Mouse (Mus musculus): ENCODE data around the gene Klhl30. TPM values are rescaled to one million over a fixed set of nuclear protein-coding genes. Genes with fewer than 3 reads are reported as not detected.

The Klhl30 gene
- polyA plus RNA-seq, 1 experiment from 2014 or later: 0.09 TPM

- Histone ChIP-seq H3K4me1 (peaks cover 18% of the 10 kb centered on the region), H3K27ac (no peak overlapping the region), H3K36me3 (peaks cover 32% of the 10 kb centered on the region), H3K27me3 (ENCODE audit: low read depth, poor library complexity, severe bottlenecking) (peaks cover 39% of the 10 kb centered on the region), H3K4me3 (no peak overlapping the region), H3K9me3 (replicated peaks) (0 out of 2 replicates have a peak, but pooled peaks cover 5% of the 10 kb centered on the region)
- DNase-seq (ENCODE audit: low spot score): no peak
- WGBS: 92% methylated on average over 3 of the region's 3 CpGs
These were observed 16.5 kb downstream of the Klhl30 start for GRCm38 (mm10) chr1:91367295-91367694.

DNA sequence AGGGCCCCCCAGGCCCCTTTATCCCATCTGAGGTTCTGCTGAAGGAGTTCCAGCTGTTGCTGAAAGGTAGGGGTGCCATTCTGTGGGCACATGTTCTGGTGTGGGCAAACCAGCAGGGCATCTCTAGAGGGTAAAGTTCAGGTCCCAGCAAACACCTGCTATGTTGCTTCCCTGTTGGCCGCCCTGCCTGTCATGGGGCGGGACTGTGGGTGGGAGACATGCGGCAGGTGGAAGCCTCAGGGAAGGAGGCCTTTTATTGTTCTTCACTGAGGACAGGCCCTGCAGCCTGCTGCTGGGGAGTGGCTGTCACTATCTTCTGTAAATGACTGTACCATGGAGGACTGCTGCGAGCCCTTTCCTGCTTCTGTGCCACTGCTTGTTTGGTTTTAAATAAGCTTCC, 18.6 kb downstream of the Klhl30 start:
- H3K9me3 ChIP-seq (replicated peaks): 0 out of 2 replicates have a peak, but pooled peaks cover 2% of the 10 kb centered on the region
- peaks cover 39% of the 10 kb centered on the region for H3K27me3 ChIP-seq (ENCODE audit: low read depth, poor library complexity, severe bottlenecking)
- DNase-seq (ENCODE audit: low spot score): no peak
- H3K36me3 ChIP-seq: peaks cover 53% of the 10 kb centered on the region
- no peak overlapping the region for H3K4me3 ChIP-seq
- 74% methylated on average over 4 of the region's 4 CpGs for WGBS
- peaks cover 18% of the 10 kb centered on the region for H3K4me1 ChIP-seq
- no peak overlapping the region for H3K27ac ChIP-seq

DNA sequence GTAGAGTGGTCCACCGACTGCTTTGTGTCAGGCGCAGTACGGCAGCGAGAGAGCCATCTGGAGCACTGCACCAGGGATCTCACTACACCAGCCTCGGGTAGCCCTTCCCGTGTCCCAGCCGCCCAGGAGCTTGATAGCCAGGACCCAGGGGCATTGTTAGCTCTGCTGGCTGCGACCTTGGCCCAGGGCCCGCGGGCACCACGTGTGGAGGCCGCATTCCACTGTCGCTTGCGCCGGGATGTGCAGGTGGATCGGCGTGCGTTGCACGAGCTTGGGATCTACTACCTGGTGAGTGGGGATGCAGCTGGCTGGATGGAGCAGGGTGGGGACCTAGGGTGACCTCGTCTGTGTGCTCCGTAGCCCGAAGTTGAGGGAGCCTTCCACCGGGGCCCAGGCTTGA, 19.2 kb downstream of the Klhl30 start:
- H3K36me3 ChIP-seq: peaks cover 60% of the 10 kb centered on the region
- H3K27ac ChIP-seq: no peak overlapping the region

GRCm38 (mm10) chr1:91373414-91373835, 22.6 kb downstream of the Klhl30 start:
- Histone ChIP-seq H3K36me3 (peaks cover 93% of the 10 kb centered on the region), H3K27me3 (ENCODE audit: low read depth, poor library complexity, severe bottlenecking) (0 out of 2 replicates have a peak, but pooled peaks cover under 1% of the 10 kb centered on the region), H3K27ac (no peak overlapping the region), H3K9me3 (replicated peaks) (no peaks in the 10 kb centered on the region), H3K4me1 (no peaks in the 10 kb centered on the region), H3K4me3 (no peak overlapping the region)
- no peak for DNase-seq (ENCODE audit: low spot score)
- WGBS: 96% methylated on average over 6 of the region's 6 CpGs

More for the DNA sequence above, 19.2 kb downstream of the Klhl30 start:
- no peaks in the 10 kb centered on the region for H3K9me3 ChIP-seq (replicated peaks)
- 88% methylated on average over 23 of the region's 23 CpGs for WGBS
- H3K27me3 ChIP-seq (ENCODE audit: low read depth, poor library complexity, severe bottlenecking): peaks cover 34% of the 10 kb centered on the region
- peaks cover 18% of the 10 kb centered on the region for H3K4me1 ChIP-seq
- DNase-seq (ENCODE audit: low spot score): no peak
- no peak overlapping the region for H3K4me3 ChIP-seq

- Histone ChIP-seq H3K9me3 (replicated peaks) (no peaks in the 10 kb centered on the region), H3K4me1 (no peaks in the 10 kb centered on the region), H3K27me3 (ENCODE audit: low read depth, poor library complexity, severe bottlenecking) (no peaks in the 10 kb centered on the region), H3K4me3 (no peak overlapping the region), H3K27ac (no peak overlapping the region), H3K36me3 (peaks cover 96% of the 10 kb centered on the region)
- WGBS: 68% methylated on average over 7 of the region's 7 CpGs
- peak; percentile 78 for DNase-seq (ENCODE audit: low spot score)
These were observed 29.8 kb downstream of the Klhl30 start for GRCm38 (mm10) chr1:91380453-91381090.

- WGBS: 92% methylated on average over 4 of the region's 4 CpGs
- H3K36me3 ChIP-seq: peaks cover 96% of the 10 kb centered on the region
These were observed 30.3 kb downstream of the Klhl30 start for GRCm38 (mm10) chr1:91381091-91381471.

GRCm38 (mm10) chr1:91390369-91390768, 39.6 kb downstream of the Klhl30 start:
- no peak for DNase-seq (ENCODE audit: low spot score)
- H3K27me3 ChIP-seq (ENCODE audit: low read depth, poor library complexity, severe bottlenecking): no peaks in the 10 kb centered on the region
- no peak overlapping the region for H3K4me3 ChIP-seq
- H3K27ac ChIP-seq: no peak overlapping the region
- H3K36me3 ChIP-seq: peaks cover 100% of the 10 kb centered on the region
- H3K4me1 ChIP-seq: no peaks in the 10 kb centered on the region
- WGBS: 94% methylated on average over 5 of the region's 5 CpGs
- no peaks in the 10 kb centered on the region for H3K9me3 ChIP-seq (replicated peaks)

More at GRCm38 (mm10) chr1:91381091-91381471, 30.3 kb downstream of the Klhl30 start:
- H3K27ac ChIP-seq: no peak overlapping the region
- no peak overlapping the region for H3K4me3 ChIP-seq
- no peak for DNase-seq (ENCODE audit: low spot score)
- no peaks in the 10 kb centered on the region for H3K27me3 ChIP-seq (ENCODE audit: low read depth, poor library complexity, severe bottlenecking)
- H3K9me3 ChIP-seq (replicated peaks): no peaks in the 10 kb centered on the region
- H3K4me1 ChIP-seq: no peaks in the 10 kb centered on the region

GRCm38 (mm10) chr1:91397927-91398259, 47.1 kb downstream of the Klhl30 start:
- Histone ChIP-seq H3K36me3 (peaks cover 38% of the 10 kb centered on the region), H3K4me3 (peak overlapping the region; percentile 80), H3K27ac (peak overlapping the region; percentile 96), H3K4me1 (peaks cover 18% of the 10 kb centered on the region), H3K27me3 (ENCODE audit: low read depth, poor library complexity, severe bottlenecking) (no peaks in the 10 kb centered on the region), H3K9me3 (replicated peaks) (no peaks in the 10 kb centered on the region)
- DNase-seq (ENCODE audit: low spot score): no peak
- 2% methylated on average over 12 of the region's 12 CpGs for WGBS

GRCm38 (mm10) chr1:91398260-91399062, 47.6 kb downstream of the Klhl30 start, which contains the start of gene Ilkap:
Ilkap (minus strand) TSS chr1:91398815.
- peak within 1 kb of the TSS; percentile 96 for H3K27ac ChIP-seq
- under 1% methylated on average over 90 of the region's 91 CpGs for WGBS
- no peaks in the 10 kb centered on the region for H3K27me3 ChIP-seq (ENCODE audit: low read depth, poor library complexity, severe bottlenecking)
- peaks cover 18% of the 10 kb centered on the region for H3K4me1 ChIP-seq
- peaks cover 33% of the 10 kb centered on the region for H3K36me3 ChIP-seq
- H3K9me3 ChIP-seq (replicated peaks): no peaks in the 10 kb centered on the region
- peak; percentile 90 for DNase-seq (ENCODE audit: low spot score)
- peak within 1 kb of the TSS; percentile 80 for H3K4me3 ChIP-seq

- no peak for DNase-seq (ENCODE audit: low spot score)
- Histone ChIP-seq H3K27me3 (ENCODE audit: low read depth, poor library complexity, severe bottlenecking) (peaks cover 11% of the 10 kb centered on the region), H3K36me3 (no peaks in the 10 kb centered on the region), H3K9me3 (replicated peaks) (no peaks in the 10 kb centered on the region), H3K27ac (no peak overlapping the region), H3K4me3 (no peak overlapping the region), H3K4me1 (peaks cover 4% of the 10 kb centered on the region)
- WGBS: 29% methylated on average over 1 of the region's 1 CpGs
These were observed 54.2 kb downstream of the Klhl30 start for GRCm38 (mm10) chr1:91404976-91405375.

- Histone ChIP-seq H3K4me3 (no peak overlapping the region), H3K27ac (no peak overlapping the region), H3K36me3 (no peaks in the 10 kb centered on the region), H3K9me3 (replicated peaks) (no peaks in the 10 kb centered on the region), H3K27me3 (ENCODE audit: low read depth, poor library complexity, severe bottlenecking) (peaks cover 11% of the 10 kb centered on the region), H3K4me1 (peaks cover 10% of the 10 kb centered on the region)
- WGBS: 57% methylated on average over 23 of the region's 23 CpGs
- DNase-seq (ENCODE audit: low spot score): no peak
These were observed 54.8 kb downstream of the Klhl30 start for GRCm38 (mm10) chr1:91405406-91406169.

DNA sequence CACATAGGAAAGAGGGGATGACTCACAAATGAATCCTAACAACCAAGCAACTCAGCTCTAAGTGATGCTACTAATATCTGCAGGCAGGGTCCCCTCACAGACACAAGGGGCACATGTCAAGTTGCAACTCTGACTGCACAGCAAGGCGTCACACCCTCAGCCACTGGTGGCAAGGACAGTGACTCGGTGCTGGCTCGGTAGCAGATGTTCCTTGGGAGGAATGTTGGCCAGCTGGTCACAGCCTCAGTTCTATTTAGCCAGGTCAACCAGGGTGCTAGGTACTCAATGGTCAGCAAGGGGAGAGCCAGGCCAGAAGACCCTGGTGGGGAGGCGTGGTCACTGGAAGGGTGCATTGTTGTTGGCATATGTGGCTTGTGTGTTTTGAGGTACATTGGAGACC, 57.0 kb downstream of the Klhl30 start:
- Histone ChIP-seq H3K4me3 (no peak overlapping the region), H3K9me3 (replicated peaks) (no peaks in the 10 kb centered on the region), H3K27me3 (ENCODE audit: low read depth, poor library complexity, severe bottlenecking) (peaks cover 21% of the 10 kb centered on the region), H3K36me3 (peaks cover 10% of the 10 kb centered on the region), H3K27ac (no peak overlapping the region), H3K4me1 (peaks cover 29% of the 10 kb centered on the region)
- DNase-seq (ENCODE audit: low spot score): no peak
- 78% methylated on average over 4 of the region's 4 CpGs for WGBS
